Mouse (Mus musculus): ENCODE results near the gene Msl1.

Gene Msl1

GRCm38 (mm10) chr11:98795015-98795713 lies at the start of gene Msl1:
Gene Msl1 (plus strand): TSS chr11:98795516.
- DNase-seq (ENCODE audit: low spot score) = peak; percentile 89

GRCm38 (mm10) chr11:98745932-98746853 lies 49.1 kb upstream of the Msl1 start:
- no peak for DNase-seq (ENCODE audit: low spot score)

- DNase-seq (ENCODE audit: low spot score) = peak; percentile 83
Observed at GRCm38 (mm10) chr11:98746855-98747693, 48.2 kb upstream of the Msl1 start.

GRCm38 (mm10) chr11:98747804-98748505 lies 47.4 kb upstream of the Msl1 start:
- no peak for DNase-seq (ENCODE audit: low spot score)

GRCm38 (mm10) chr11:98748506-98749416 lies 46.6 kb upstream of the Msl1 start:
- no peak for DNase-seq (ENCODE audit: low spot score)

- DNase-seq (ENCODE audit: low spot score) = no peak
Observed at GRCm38 (mm10) chr11:98749716-98750115, 45.6 kb upstream of the Msl1 start.

GRCm38 (mm10) chr11:98750351-98751201 lies 44.7 kb upstream of the Msl1 start:
- peak; percentile 79 for DNase-seq (ENCODE audit: low spot score)

- DNase-seq (ENCODE audit: low spot score) = no peak
Observed at GRCm38 (mm10) chr11:98751221-98751782, 44.0 kb upstream of the Msl1 start.

- no peak for DNase-seq (ENCODE audit: low spot score)
Observed at GRCm38 (mm10) chr11:98752562-98753140, 42.7 kb upstream of the Msl1 start.

- no peak for DNase-seq (ENCODE audit: low spot score)
Observed at GRCm38 (mm10) chr11:98753264-98753663, 42.1 kb upstream of the Msl1 start.

- no peak for DNase-seq (ENCODE audit: low spot score)
Observed at GRCm38 (mm10) chr11:98754151-98754620, 41.1 kb upstream of the Msl1 start.

- DNase-seq (ENCODE audit: low spot score) = no peak
Observed at GRCm38 (mm10) chr11:98754621-98755181, 40.6 kb upstream of the Msl1 start.

- DNase-seq (ENCODE audit: low spot score) = no peak
Observed at GRCm38 (mm10) chr11:98755726-98756380, 39.5 kb upstream of the Msl1 start.

- DNase-seq (ENCODE audit: low spot score) = no peak
Observed at GRCm38 (mm10) chr11:98756711-98757110, 38.6 kb upstream of the Msl1 start.

- no peak for DNase-seq (ENCODE audit: low spot score)
Observed at GRCm38 (mm10) chr11:98761939-98762338, 33.4 kb upstream of the Msl1 start.

GRCm38 (mm10) chr11:98762756-98763501 lies 32.4 kb upstream of the Msl1 start:
- DNase-seq (ENCODE audit: low spot score) = no peak

- DNase-seq (ENCODE audit: low spot score) = no peak
Observed at GRCm38 (mm10) chr11:98763502-98763861, 31.8 kb upstream of the Msl1 start.
